ENCODE assay signal across 17 mouse cellular contexts in genomic region chr1:133051829-133052228, GRCm38 (mm10). TPM values are rescaled to one million over a fixed set of nuclear protein-coding genes. Genes with fewer than 3 reads are reported as not detected.
DNase-seq lines count a peak whose midpoint lies in the region; ATAC-seq and TF ChIP-seq lines count a peak whose summit lies in the region.
"Had no signal": no experiment of that assay in that cellular context is flagged by ENCODE, and none has a peak within 500 bp of the region (broad histone marks: within the 10 kb centered on the region; RNA-seq: fewer than 3 reads in every experiment).

No protein-coding gene starts in this region.

- no peak overlapping the region for H3K4me3 ChIP-seq in heart, embryonic 10.5 days
- H3K4me3 ChIP-seq in midbrain, postnatal 0 days (ENCODE audit: low read depth, low read length), result no peak overlapping the region
- no peak overlapping the region for H3K4me3 ChIP-seq in midbrain, embryonic 14.5 days (replicated peaks; ENCODE audit: low read depth, low read length)
- no peak overlapping the region for H3K4me3 ChIP-seq in ES-E14 (ENCODE audit: insufficient read depth in 1 of 2, low read depth in 1 of 2, low read length in 2 of 2, poor library complexity in 1 of 2, severe bottlenecking in 1 of 2)
- no peak overlapping the region for H3K4me3 ChIP-seq in small intestine, adult 2 months (ENCODE audit: low read depth, low read length)
- H3K4me3 ChIP-seq: embryonic facial prominence, embryonic 15.5 days; forebrain, embryonic 13.5 days; kidney, embryonic 15.5 days; neural tube, embryonic 15.5 days had no signal

- no peak for ATAC-seq in midbrain, postnatal 0 days (ENCODE audit: low FRiP score)
- ATAC-seq in midbrain, embryonic 14.5 days (ENCODE audit: low FRiP score, low TSS enrichment), result no peak
- ATAC-seq: CD4-positive, CD25-positive, alpha-beta regulatory T cell, adult 4 months; forebrain, embryonic 13.5 days had no signal

- 82% methylated on average over 2 of the region's 2 CpGs for WGBS in heart, embryonic 10.5 days
- 88% methylated on average over 2 of the region's 2 CpGs for WGBS in midbrain, postnatal 0 days
- WGBS in midbrain, embryonic 14.5 days, result 92% methylated on average over 2 of the region's 2 CpGs
- 86% methylated on average over 2 of the region's 2 CpGs for WGBS in small intestine, adult 2 months

- peaks cover 66% of the 10 kb centered on the region for H3K4me1 ChIP-seq in heart, embryonic 10.5 days
- peaks cover 11% of the 10 kb centered on the region; the same call in 1 of the 2 replicates for H3K4me1 ChIP-seq in midbrain, postnatal 0 days (ENCODE audit: insufficient read depth, low read length)
- H3K4me1 ChIP-seq in midbrain, embryonic 14.5 days (ENCODE audit: control insufficient read depth, insufficient read depth, low read length), result peaks cover 39% of the 10 kb centered on the region
- peaks cover 2 to 18% of the 10 kb centered on the region in 2 experiments; a peak in 3 of 4 replicates for H3K4me1 ChIP-seq in ES-E14 (ENCODE audit: control insufficient read depth in 2 of 2, insufficient read depth in 2 of 2, low read length in 2 of 2, poor library complexity in 1 of 2)
- H3K4me1 ChIP-seq in small intestine, adult 2 months (ENCODE audit: control insufficient read depth, insufficient read depth, insufficient read length, low read length), result peaks cover 44% of the 10 kb centered on the region

- no peaks in the 10 kb centered on the region for H3K9me3 ChIP-seq in heart, embryonic 10.5 days
- H3K9me3 ChIP-seq in midbrain, postnatal 0 days (ENCODE audit: low read length), result no peaks in the 10 kb centered on the region
- H3K9me3 ChIP-seq in midbrain, embryonic 14.5 days (ENCODE audit: control insufficient read depth, low read length), result no peaks in the 10 kb centered on the region
- no peaks in the 10 kb centered on the region for H3K9me3 ChIP-seq in ES-E14 (ENCODE audit: control insufficient read depth, insufficient read depth, low read depth, low read length)
- H3K9me3 ChIP-seq: embryonic facial prominence, embryonic 15.5 days; forebrain, embryonic 13.5 days; kidney, embryonic 15.5 days; neural tube, embryonic 15.5 days had no signal

- 0 out of 2 replicates have a peak overlapping the region, but pooled peaks have one; percentile 16 for H3K27ac ChIP-seq in heart, embryonic 10.5 days
- no peak overlapping the region for H3K27ac ChIP-seq in midbrain, postnatal 0 days (ENCODE audit: low read depth, low read length)
- H3K27ac ChIP-seq in midbrain, embryonic 14.5 days (replicated peaks; ENCODE audit: low read depth, low read length), result no peak overlapping the region
- H3K27ac ChIP-seq in ES-E14 (ENCODE audit: insufficient read depth, low read depth, low read length, poor library complexity, severe bottlenecking), result no peak overlapping the region
- peak overlapping the region; percentile 74 for H3K27ac ChIP-seq in small intestine, adult 2 months (ENCODE audit: insufficient read depth, low read depth, low read length)
- H3K27ac ChIP-seq: embryonic facial prominence, embryonic 15.5 days; forebrain, embryonic 13.5 days; kidney, embryonic 15.5 days; neural tube, embryonic 15.5 days had no signal

- H3K36me3 ChIP-seq in heart, embryonic 10.5 days, result no peaks in the 10 kb centered on the region
- H3K36me3 ChIP-seq in midbrain, postnatal 0 days (ENCODE audit: insufficient read depth, low read length), result no peaks in the 10 kb centered on the region
- H3K36me3 ChIP-seq in midbrain, embryonic 14.5 days (ENCODE audit: control insufficient read depth, insufficient read depth, low read length), result no peaks in the 10 kb centered on the region
- H3K36me3 ChIP-seq in ES-E14 (ENCODE audit: control insufficient read depth, insufficient read depth, low read length, poor library complexity, severe bottlenecking), result no peaks in the 10 kb centered on the region
- H3K36me3 ChIP-seq in small intestine, adult 2 months (ENCODE audit: control insufficient read depth, insufficient read depth, low read length), result peaks cover 2% of the 10 kb centered on the region; the same call in 1 of the 2 replicates
- H3K36me3 ChIP-seq: embryonic facial prominence, embryonic 15.5 days; kidney, embryonic 15.5 days; neural tube, embryonic 15.5 days had no signal

- TF ChIP-seq CTCF in midbrain, postnatal 0 days (IDR thresholded peaks at IDR 0.05), result peak; percentile 27
- TF ChIP-seq CTCF in small intestine, adult 2 months (IDR thresholded peaks at IDR 0.05; ENCODE audit: extremely low read depth, insufficient read length, insufficient replicate concordance, low read depth, low read length), result no peak

- H3K4me2 ChIP-seq in midbrain, postnatal 0 days (ENCODE audit: low read depth, low read length, poor library complexity, severe bottlenecking), result no peak overlapping the region
- H3K4me2 ChIP-seq in midbrain, embryonic 14.5 days (ENCODE audit: low read length), result no peak overlapping the region
- H3K4me2 ChIP-seq: embryonic facial prominence, embryonic 15.5 days; forebrain, embryonic 13.5 days; heart, embryonic 11.5 days; kidney, embryonic 15.5 days; neural tube, embryonic 15.5 days had no signal

- no peak for DNase-seq in heart, embryonic 10.5 days (ENCODE audit: low spot score)
- no peak for DNase-seq in heart, adult 11 months
- no peak for DNase-seq in midbrain, postnatal 0 days (ENCODE audit: low spot score)
- no peak for DNase-seq in midbrain, embryonic 14.5 days
- no peak for DNase-seq in ES-E14 (ENCODE audit: low read depth, low spot score)
- no peak for DNase-seq in adrenal gland, adult 2 months
- DNase-seq in right cerebral cortex, adult 18-20 months, result no peak
- DNase-seq: cerebellum, adult 18-20 months; gastrocnemius, postnatal 14 days; spleen, adult 18-20 months had no signal

- in situ Hi-C loops in ES-E14 (cut with MboI; ENCODE audit: low sequenced_read_pairs in 2 of 2, unreplicated experiment in 2 of 2), result no loop called here

- H3K9ac ChIP-seq in midbrain, postnatal 0 days (replicated peaks; ENCODE audit: low read length, poor library complexity, severe bottlenecking), result no peak overlapping the region
- H3K9ac ChIP-seq in midbrain, embryonic 14.5 days (replicated peaks; ENCODE audit: low read length), result no peak overlapping the region
- H3K9ac ChIP-seq in ES-E14 (ENCODE audit: insufficient read depth, low read depth, low read length, poor library complexity, severe bottlenecking), result no peak overlapping the region
- H3K9ac ChIP-seq: embryonic facial prominence, embryonic 15.5 days; forebrain, embryonic 13.5 days; kidney, embryonic 15.5 days; neural tube, embryonic 15.5 days had no signal

- TF ChIP-seq POLR2A in small intestine, adult 2 months (IDR thresholded peaks at IDR 0.05; ENCODE audit: low read depth, low read length), result no peak

- H3K27me3 ChIP-seq in heart, embryonic 10.5 days (ENCODE audit: insufficient read depth, poor library complexity, severe bottlenecking), result no peaks in the 10 kb centered on the region
- no peaks in the 10 kb centered on the region for H3K27me3 ChIP-seq in midbrain, postnatal 0 days (ENCODE audit: insufficient read depth, low read length)
- H3K27me3 ChIP-seq in midbrain, embryonic 14.5 days (ENCODE audit: control insufficient read depth, insufficient read depth, low read length), result no peaks in the 10 kb centered on the region
- no peaks in the 10 kb centered on the region for H3K27me3 ChIP-seq in small intestine, adult 2 months (ENCODE audit: control insufficient read depth, insufficient read depth, low read length)
- H3K27me3 ChIP-seq: embryonic facial prominence, embryonic 15.5 days; forebrain, embryonic 13.5 days; kidney, embryonic 15.5 days; neural tube, embryonic 15.5 days had no signal

TF ChIP-seq in ES-E14, 5 proteins besides CTCF, POLR2A, EP300 and RAD21:
- TF ChIP-seq ZC3H11A (IDR thresholded peaks at IDR 0.05; ENCODE audit: borderline replicate concordance, low read depth, low read length) (peak; percentile 13; the same call in 1 of the 2 replicates), ZNF384 (IDR thresholded peaks at IDR 0.05; ENCODE audit: low read depth, low read length) (no peak)

RNA-seq across cellular contexts. Expression of gene Pik3c2b, which starts 6.4 kb away (rescaled TPM):
- polyA plus RNA-seq in heart, embryonic 10.5 days (2016; fragmentation: Nextera tagmentation; extraction: Ambion mirVana), result 7.9 and 11.5 TPM in 2 replicates
- total RNA-seq in midbrain, postnatal 0 days (2014; rRNA removed), result 21.3 and 28.5 TPM in 2 replicates
- polyA plus RNA-seq in midbrain, postnatal 0 days (2015; fragmentation: Nextera tagmentation; extraction: Ambion mirVana), result 8.4 and 9.2 TPM in 2 replicates
- 14.3 and 17.0 TPM in 2 replicates for polyA plus RNA-seq in midbrain, embryonic 14.5 days (2014; fragmentation: Nextera tagmentation; extraction: Ambion mirVana)
- 3.1 and 4.7 TPM in 2 replicates for total RNA-seq in ES-E14 (2012; rRNA removed)
- polyA plus RNA-seq in small intestine, adult 2 months (2012; rRNA removed), result 13.2 and 23.9 TPM in 2 replicates
- 1 to 10 TPM; 4.6 to 6.5 TPM for total RNA-seq in adrenal gland, adult 2 months (2021)
- 6.5 and 7.2 TPM in 2 replicates for polyA plus RNA-seq in adrenal gland, adult 2 months (2012; rRNA removed)

RNA-seq across cellular contexts. Expression of gene Mdm4, which starts 21.5 kb away (rescaled TPM):
- polyA plus RNA-seq in heart, embryonic 10.5 days (2016; fragmentation: Nextera tagmentation; extraction: Ambion mirVana), result 30.7 and 32.8 TPM in 2 replicates
- total RNA-seq in midbrain, postnatal 0 days (2014; rRNA removed), result 54.4 and 84.5 TPM in 2 replicates
- polyA plus RNA-seq in midbrain, postnatal 0 days (2015; fragmentation: Nextera tagmentation; extraction: Ambion mirVana), result 28.2 and 28.9 TPM in 2 replicates
- 52.5 and 53.5 TPM in 2 replicates for polyA plus RNA-seq in midbrain, embryonic 14.5 days (2014; fragmentation: Nextera tagmentation; extraction: Ambion mirVana)
- 136 and 254 TPM in 2 replicates for total RNA-seq in ES-E14 (2012; rRNA removed)
- 6.1 and 11.2 TPM in 2 replicates for polyA plus RNA-seq in small intestine, adult 2 months (2012; rRNA removed)
- total RNA-seq in adrenal gland, adult 2 months (2021), result 10 to 100 TPM; 44.1 to 70.4 TPM
- polyA plus RNA-seq in adrenal gland, adult 2 months (2012; rRNA removed), result 15.0 and 15.3 TPM in 2 replicates

Comparison
In these comparisons a context has a peak if more than half of its experiments do, and no peak if none do; other contexts are left out.
1. H3K27ac ChIP-seq: peak in heart, embryonic 10.5 days (single experiment) and small intestine, adult 2 months (single experiment); none in midbrain, postnatal 0 days (single experiment), midbrain, embryonic 14.5 days (single experiment) and ES-E14 (single experiment).